Comparison of ENCODE assay signal across 16 mouse cellular contexts in the genomic region with DNA sequence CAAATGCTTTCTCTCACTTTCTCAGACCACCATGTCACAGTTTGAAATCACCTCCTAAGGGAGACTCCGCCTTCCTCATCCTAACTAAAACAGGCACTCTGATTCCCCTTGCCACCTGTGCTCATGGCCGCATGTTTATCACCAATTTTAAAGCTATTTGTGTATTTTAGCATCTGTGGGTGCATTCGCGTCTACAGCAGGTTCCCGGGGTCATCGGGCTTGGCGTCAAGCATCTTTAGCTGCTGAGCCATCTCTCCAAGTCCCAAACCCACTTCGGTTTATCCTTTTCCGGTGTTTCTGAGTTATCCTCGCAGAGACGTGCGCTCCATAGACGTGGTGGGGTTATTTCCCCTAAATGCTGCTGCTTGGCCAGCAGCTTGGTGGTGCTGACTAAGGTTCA.
"Had no signal": no experiment of that assay in that cellular context is flagged by ENCODE, and none has a peak within 500 bp of the region (broad histone marks: within the 10 kb centered on the region; RNA-seq: fewer than 3 reads in every experiment).

No protein-coding gene starts in this region.

- H3K4me1 ChIP-seq: neural tube, embryonic 13.5 days; neural tube, embryonic 15.5 days; stomach, embryonic 15.5 days had no signal

- H3K9ac ChIP-seq: neural tube, embryonic 13.5 days; neural tube, embryonic 15.5 days; stomach, embryonic 15.5 days had no signal

- H3K4me3 ChIP-seq: neural tube, embryonic 13.5 days; neural tube, embryonic 15.5 days; stomach, embryonic 15.5 days had no signal

- H3K9me3 ChIP-seq: neural tube, embryonic 13.5 days; neural tube, embryonic 15.5 days; stomach, embryonic 15.5 days had no signal

- H3K27ac ChIP-seq: neural tube, embryonic 13.5 days; neural tube, embryonic 15.5 days; stomach, embryonic 15.5 days; stomach, postnatal 0 days had no signal

- H3K36me3 ChIP-seq: neural tube, embryonic 13.5 days; neural tube, embryonic 15.5 days; stomach, embryonic 15.5 days had no signal

- H3K27me3 ChIP-seq: neural tube, embryonic 13.5 days; neural tube, embryonic 15.5 days; stomach, embryonic 15.5 days had no signal

- H3K4me2 ChIP-seq: neural tube, embryonic 13.5 days; neural tube, embryonic 15.5 days; stomach, embryonic 15.5 days had no signal

- DNase-seq: retina, postnatal 1 day; right cerebral cortex, adult 18-20 months; right cerebral cortex, postnatal 14 days; right cerebral cortex, postnatal 25 days; right cerebral cortex, postnatal 4 days; spleen, adult 18-20 months; thymus, adult 18-20 months; thymus, adult 2 months; thymus, postnatal 14 days; thymus, postnatal 25 days; thymus, postnatal 36 days; thymus, postnatal 4 days had no signal
